15 mouse cellular contexts compared by ENCODE assay signal in genomic region chr12:73511467-73512047, GRCm38 (mm10). TPM values are rescaled to one million over a fixed set of nuclear protein-coding genes. Genes with fewer than 3 reads are reported as not detected.
"Had no signal": no experiment of that assay in that cellular context is flagged by ENCODE, and none has a peak within 500 bp of the region (broad histone marks: within the 10 kb centered on the region; RNA-seq: fewer than 3 reads in every experiment).

No protein-coding gene starts in this region.

- H3K27ac ChIP-seq: layer of hippocampus, adult 2 months; liver, embryonic 15.5 days; macrophage; midbrain, embryonic 12.5 days had no signal

- H3K4me1 ChIP-seq: liver, embryonic 15.5 days; megakaryocyte, embryonic 14.5 days; midbrain, embryonic 12.5 days had no signal

- H3K36me3 ChIP-seq: liver, embryonic 15.5 days; midbrain, embryonic 12.5 days had no signal

- H3K9ac ChIP-seq: liver, embryonic 15.5 days; lung, embryonic 14.5 days; midbrain, embryonic 12.5 days had no signal

- DNase-seq: kidney, adult 18-20 months; kidney, postnatal 10 days; kidney, postnatal 4 days; lung, embryonic 14.5 days; lung, postnatal 10 days; right cerebral cortex, postnatal 4 days; spleen, adult 18-20 months; thymus, adult 18-20 months; thymus, postnatal 14 days had no signal

- H3K27me3 ChIP-seq: liver, embryonic 15.5 days had no signal

- H3K4me2 ChIP-seq: liver, embryonic 11.5 days; liver, embryonic 15.5 days; lung, embryonic 14.5 days; midbrain, embryonic 12.5 days had no signal

- H3K9me3 ChIP-seq: liver, embryonic 15.5 days; megakaryocyte, embryonic 14.5 days; midbrain, embryonic 12.5 days had no signal

- H3K4me3 ChIP-seq: layer of hippocampus, adult 2 months; liver, embryonic 15.5 days; megakaryocyte, embryonic 14.5 days; midbrain, embryonic 12.5 days had no signal

RNA-seq across cellular contexts. Expression of gene Tmem30b, which starts 34.6 kb away (rescaled TPM):
- total RNA-seq: layer of hippocampus, adult 2 months had no signal
- polyA plus RNA-seq: macrophage had no signal
